Mouse (Mus musculus): ENCODE results near the gene Atxn10. TPM values are rescaled to one million over a fixed set of nuclear protein-coding genes. Genes with fewer than 3 reads are reported as not detected.

Gene Atxn10
- polyA plus RNA-seq, 1 experiment, result 1.6 TPM

- Histone ChIP-seq H3K36me3 (ENCODE audit: control insufficient read depth) (peaks cover 6% of the 10 kb centered on the region; the same call in 1 of the 2 replicates), H3K4me3 (replicated peaks) (no peak overlapping the region), H3K9me3 (ENCODE audit: control insufficient read depth, low read length) (no peaks in the 10 kb centered on the region), H3K4me1 (ENCODE audit: control insufficient read depth) (no peaks in the 10 kb centered on the region), H3K27me3 (ENCODE audit: control insufficient read depth) (no peaks in the 10 kb centered on the region)
- TF ChIP-seq GATA1 (IDR thresholded peaks at IDR 0.05; ENCODE audit: low read length) (no peak), TAL1 (IDR thresholded peaks at IDR 0.05; ENCODE audit: low read length) (no peak)
Measured at GRCm38 (mm10) chr15:85406846-85407245, 70.8 kb downstream of the Atxn10 start.

- no peak overlapping the region for H3K4me3 ChIP-seq (replicated peaks)
- H3K9me3 ChIP-seq (ENCODE audit: control insufficient read depth, low read length), result no peaks in the 10 kb centered on the region
- TF ChIP-seq GATA1 (IDR thresholded peaks at IDR 0.05; ENCODE audit: low read length), result no peak
- no peak for TF ChIP-seq TAL1 (IDR thresholded peaks at IDR 0.05; ENCODE audit: low read length)
- no peaks in the 10 kb centered on the region for H3K27me3 ChIP-seq (ENCODE audit: control insufficient read depth)
- no peaks in the 10 kb centered on the region for H3K4me1 ChIP-seq (ENCODE audit: control insufficient read depth)
- peaks cover 4% of the 10 kb centered on the region; the same call in 1 of the 2 replicates for H3K36me3 ChIP-seq (ENCODE audit: control insufficient read depth)
Measured at GRCm38 (mm10) chr15:85407342-85407741, 71.3 kb downstream of the Atxn10 start.

GRCm38 (mm10) chr15:85408790-85409189 lies 72.7 kb downstream of the Atxn10 start:
- no peak overlapping the region for H3K4me3 ChIP-seq (replicated peaks)
- H3K27me3 ChIP-seq (ENCODE audit: control insufficient read depth), result no peaks in the 10 kb centered on the region
- no peaks in the 10 kb centered on the region for H3K4me1 ChIP-seq (ENCODE audit: control insufficient read depth)
- H3K9me3 ChIP-seq (ENCODE audit: control insufficient read depth, low read length), result no peaks in the 10 kb centered on the region
- TF ChIP-seq GATA1 (IDR thresholded peaks at IDR 0.05; ENCODE audit: low read length), result no peak
- no peak for TF ChIP-seq TAL1 (IDR thresholded peaks at IDR 0.05; ENCODE audit: low read length)
- H3K36me3 ChIP-seq (ENCODE audit: control insufficient read depth), result no peaks in the 10 kb centered on the region; the same call in 1 of the 2 replicates

GRCm38 (mm10) chr15:85409245-85409783 lies 73.3 kb downstream of the Atxn10 start:
- H3K4me1 ChIP-seq (ENCODE audit: control insufficient read depth), result no peaks in the 10 kb centered on the region; the same call in 1 of the 2 replicates
- no peaks in the 10 kb centered on the region for H3K27me3 ChIP-seq (ENCODE audit: control insufficient read depth)
- H3K4me3 ChIP-seq (replicated peaks), result no peak overlapping the region
- no peaks in the 10 kb centered on the region for H3K9me3 ChIP-seq (ENCODE audit: control insufficient read depth, low read length)
- no peaks in the 10 kb centered on the region; the same call in 1 of the 2 replicates for H3K36me3 ChIP-seq (ENCODE audit: control insufficient read depth)
- no peak for TF ChIP-seq GATA1 (IDR thresholded peaks at IDR 0.05; ENCODE audit: low read length)
- no peak for TF ChIP-seq TAL1 (IDR thresholded peaks at IDR 0.05; ENCODE audit: low read length)

- Histone ChIP-seq H3K36me3 (ENCODE audit: control insufficient read depth) (no peaks in the 10 kb centered on the region; the same call in 1 of the 2 replicates), H3K27me3 (ENCODE audit: control insufficient read depth) (no peaks in the 10 kb centered on the region), H3K4me1 (ENCODE audit: control insufficient read depth) (no peaks in the 10 kb centered on the region; the same call in 1 of the 2 replicates), H3K9me3 (ENCODE audit: control insufficient read depth, low read length) (no peaks in the 10 kb centered on the region), H3K4me3 (replicated peaks) (no peak overlapping the region)
- TF ChIP-seq TAL1 (IDR thresholded peaks at IDR 0.05; ENCODE audit: low read length), result no peak
Measured at GRCm38 (mm10) chr15:85409836-85410235, 73.8 kb downstream of the Atxn10 start.

- TF ChIP-seq TAL1 (IDR thresholded peaks at IDR 0.05; ENCODE audit: low read length) (no peak), GATA1 (IDR thresholded peaks at IDR 0.05; ENCODE audit: low read length) (no peak)
- H3K9me3 ChIP-seq (ENCODE audit: control insufficient read depth, low read length), result no peaks in the 10 kb centered on the region
- H3K4me1 ChIP-seq (ENCODE audit: control insufficient read depth), result no peaks in the 10 kb centered on the region; the same call in 1 of the 2 replicates
- no peaks in the 10 kb centered on the region for H3K27me3 ChIP-seq (ENCODE audit: control insufficient read depth)
- H3K4me3 ChIP-seq (replicated peaks), result no peak overlapping the region
- H3K36me3 ChIP-seq (ENCODE audit: control insufficient read depth), result no peaks in the 10 kb centered on the region; the same call in 1 of the 2 replicates
Measured at GRCm38 (mm10) chr15:85414620-85415019, 78.6 kb downstream of the Atxn10 start.

- no peaks in the 10 kb centered on the region for H3K27me3 ChIP-seq (ENCODE audit: control insufficient read depth)
- no peak for TF ChIP-seq GATA1 (IDR thresholded peaks at IDR 0.05; ENCODE audit: low read length)
- no peak for TF ChIP-seq TAL1 (IDR thresholded peaks at IDR 0.05; ENCODE audit: low read length)
- H3K4me1 ChIP-seq (ENCODE audit: control insufficient read depth), result no peaks in the 10 kb centered on the region
- H3K9me3 ChIP-seq (ENCODE audit: control insufficient read depth, low read length), result no peaks in the 10 kb centered on the region
- H3K4me3 ChIP-seq (replicated peaks), result no peak overlapping the region
- no peaks in the 10 kb centered on the region; the same call in 1 of the 2 replicates for H3K36me3 ChIP-seq (ENCODE audit: control insufficient read depth)
Measured at GRCm38 (mm10) chr15:85420686-85421085, 84.6 kb downstream of the Atxn10 start.

GRCm38 (mm10) chr15:85424197-85424596 lies 88.2 kb downstream of the Atxn10 start:
- TF ChIP-seq GATA1 (IDR thresholded peaks at IDR 0.05; ENCODE audit: low read length) (no peak), TAL1 (IDR thresholded peaks at IDR 0.05; ENCODE audit: low read length) (no peak)
- Histone ChIP-seq H3K27me3 (ENCODE audit: control insufficient read depth) (no peaks in the 10 kb centered on the region), H3K36me3 (ENCODE audit: control insufficient read depth) (no peaks in the 10 kb centered on the region), H3K9me3 (ENCODE audit: control insufficient read depth, low read length) (no peaks in the 10 kb centered on the region), H3K4me3 (replicated peaks) (no peak overlapping the region), H3K4me1 (ENCODE audit: control insufficient read depth) (no peaks in the 10 kb centered on the region)

- H3K27me3 ChIP-seq (ENCODE audit: control insufficient read depth), result no peaks in the 10 kb centered on the region
- no peak overlapping the region for H3K4me3 ChIP-seq (replicated peaks)
- no peaks in the 10 kb centered on the region for H3K36me3 ChIP-seq (ENCODE audit: control insufficient read depth)
- H3K9me3 ChIP-seq (ENCODE audit: control insufficient read depth, low read length), result no peaks in the 10 kb centered on the region
- no peaks in the 10 kb centered on the region for H3K4me1 ChIP-seq (ENCODE audit: control insufficient read depth)
- TF ChIP-seq GATA1 (IDR thresholded peaks at IDR 0.05; ENCODE audit: low read length), result no peak
- TF ChIP-seq TAL1 (IDR thresholded peaks at IDR 0.05; ENCODE audit: low read length), result no peak
Measured at GRCm38 (mm10) chr15:85428140-85428539, 92.1 kb downstream of the Atxn10 start.

GRCm38 (mm10) chr15:85442568-85442967 lies 106.5 kb downstream of the Atxn10 start:
- no peaks in the 10 kb centered on the region for H3K9me3 ChIP-seq (ENCODE audit: control insufficient read depth, low read length)
- TF ChIP-seq TAL1 (IDR thresholded peaks at IDR 0.05; ENCODE audit: low read length) (no peak), GATA1 (IDR thresholded peaks at IDR 0.05; ENCODE audit: low read length) (no peak)
- no peak overlapping the region for H3K4me3 ChIP-seq (replicated peaks)
- H3K36me3 ChIP-seq (ENCODE audit: control insufficient read depth), result peaks cover 10% of the 10 kb centered on the region
- H3K27me3 ChIP-seq (ENCODE audit: control insufficient read depth), result no peaks in the 10 kb centered on the region
- H3K4me1 ChIP-seq (ENCODE audit: control insufficient read depth), result no peaks in the 10 kb centered on the region

Measured in erythroblast, embryonic 14.5 days (primary cell).